Mouse (Mus musculus) left cerebral cortex, adult 8-10 months (tissue): ENCODE data around the gene Lemd1. TPM values are rescaled to one million over a fixed set of nuclear protein-coding genes. Genes with fewer than 3 reads are reported as not detected.

ENCODE experiments used
- DNase-seq, 2 experiments: peaks; one replicate each; pipeline ENCODE4 v3.0.0; 2022; ENCODE audit warnings: low spot score in 2 of 2
- total RNA-seq, 4 experiments: library from RNA; stranded (reverse); gene quantifications; 2 replicates each; pipeline ENCODE4 v1.2.4; 2022

Gene Lemd1
- total RNA-seq, 4 experiments from 2014 or later = 7.0 to 9.5 (median 8.1) TPM

GRCm38 (mm10) chr1:132164780-132165518 is 26.3 kb upstream of the Lemd1 start:
- no peak for DNase-seq

GRCm38 (mm10) chr1:132165859-132166258 is 25.4 kb upstream of the Lemd1 start:
- DNase-seq = no peak

- no peak for DNase-seq
Measured at GRCm38 (mm10) chr1:132168115-132168767, 23.0 kb upstream of the Lemd1 start.

- no peak for DNase-seq
Measured at GRCm38 (mm10) chr1:132170698-132171097, 20.5 kb upstream of the Lemd1 start.

GRCm38 (mm10) chr1:132171619-132172018 is 19.6 kb upstream of the Lemd1 start:
- DNase-seq = no peak

- DNase-seq = no peak
Measured at GRCm38 (mm10) chr1:132186303-132186702, 4.9 kb upstream of the Lemd1 start.

GRCm38 (mm10) chr1:132188442-132189066 is 2.7 kb upstream of the Lemd1 start:
- DNase-seq = no peak

GRCm38 (mm10) chr1:132189231-132189630 is 2.0 kb upstream of the Lemd1 start:
- DNase-seq = no peak

- DNase-seq = peak in 1 of 2 experiments; percentile 79
Measured at GRCm38 (mm10) chr1:132190040-132190513, 1.2 kb upstream of the Lemd1 start.

- no peak for DNase-seq
Measured at GRCm38 (mm10) chr1:132190621-132191092, 574 bp upstream of the Lemd1 start.

GRCm38 (mm10) chr1:132191786-132192680 is 802 bp downstream of the Lemd1 start:
- DNase-seq = no peak

- no peak for DNase-seq
Measured at GRCm38 (mm10) chr1:132193806-132194205, 2.6 kb downstream of the Lemd1 start.

- no peak for DNase-seq
Measured at GRCm38 (mm10) chr1:132194624-132195023, 3.4 kb downstream of the Lemd1 start.

GRCm38 (mm10) chr1:132195100-132195499 is 3.9 kb downstream of the Lemd1 start:
- DNase-seq = no peak

GRCm38 (mm10) chr1:132195681-132196080 is 4.5 kb downstream of the Lemd1 start:
- DNase-seq = no peak

GRCm38 (mm10) chr1:132196337-132196736 is 5.1 kb downstream of the Lemd1 start:
- DNase-seq = no peak

- DNase-seq = no peak
Measured at GRCm38 (mm10) chr1:132197666-132198065, 6.4 kb downstream of the Lemd1 start.

GRCm38 (mm10) chr1:132198401-132199071 is 7.3 kb downstream of the Lemd1 start:
- no peak for DNase-seq

- peak in 1 of 2 experiments; percentile 67 for DNase-seq
Measured at GRCm38 (mm10) chr1:132199244-132199643, 8.0 kb downstream of the Lemd1 start.

- DNase-seq = peak in 1 of 2 experiments; percentile 64
Measured at GRCm38 (mm10) chr1:132199934-132200333, 8.7 kb downstream of the Lemd1 start.
